Mouse (Mus musculus) heart, postnatal 36 days (tissue): ENCODE data around the gene Defb22. TPM values are rescaled to one million over a fixed set of nuclear protein-coding genes. Genes with fewer than 3 reads are reported as not detected.

Experiments used
- DNase-seq, 2 experiments: peaks; one replicate each; pipeline ENCODE4 v3.0.0; 2021 to 2022
- intact Hi-C: fragments of 180-260 bp; cut with DNase I; formaldehyde crosslinking; loops from one replicate; pipeline ENCODE4 v1.15.1; 2025
- total RNA-seq, 2 experiments: library from RNA; stranded (reverse); gene quantifications; 2 replicates each; pipeline ENCODE4 v1.2.3; 2021

Defb22 gene
- total RNA-seq, 2 experiments from 2014 or later: not detected

DNA sequence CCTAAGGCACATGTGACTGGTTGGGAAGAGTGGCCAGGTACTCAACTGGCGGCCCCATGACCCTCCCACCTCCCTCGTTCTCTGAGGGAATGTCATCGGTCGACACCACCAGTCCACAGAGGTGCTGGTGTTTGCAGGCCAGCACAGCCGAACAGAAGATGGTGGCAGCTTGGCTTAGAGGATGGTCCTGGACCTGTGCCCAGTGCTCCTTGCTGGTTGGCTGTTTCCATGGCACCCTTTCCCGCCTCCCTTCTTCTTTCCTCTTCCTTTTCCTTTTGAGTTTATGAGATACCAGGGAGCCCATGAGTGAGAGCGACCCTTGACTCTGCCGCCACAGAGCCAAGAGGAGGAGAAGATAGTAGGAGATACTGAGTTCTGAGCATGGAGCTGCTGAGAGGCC lies 46.7 kb downstream of the Defb22 start:
- no peak for DNase-seq
- intact Hi-C loops: no loop called here

DNA sequence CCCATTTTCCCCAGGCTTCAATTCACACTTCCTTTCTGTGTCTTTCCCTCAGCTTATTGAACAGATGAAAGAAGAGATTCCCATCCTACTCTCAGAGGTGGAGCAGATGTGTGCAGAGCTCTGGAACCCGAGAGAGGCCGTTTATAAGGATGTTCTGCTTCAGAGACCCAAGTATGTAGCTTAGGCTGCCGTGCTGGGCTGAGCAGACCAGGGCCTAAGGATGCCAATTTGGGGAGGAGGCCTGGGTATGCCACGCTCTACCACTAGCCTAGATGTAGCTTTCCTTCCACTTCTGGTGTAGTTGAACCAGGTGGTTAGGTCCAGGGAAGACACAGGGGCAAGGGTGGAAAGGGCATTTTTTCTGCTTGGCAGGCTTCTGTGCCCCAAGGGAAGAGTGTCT lies 47.6 kb downstream of the Defb22 start:
- intact Hi-C loops: no loop called here
- DNase-seq: no peak

DNA sequence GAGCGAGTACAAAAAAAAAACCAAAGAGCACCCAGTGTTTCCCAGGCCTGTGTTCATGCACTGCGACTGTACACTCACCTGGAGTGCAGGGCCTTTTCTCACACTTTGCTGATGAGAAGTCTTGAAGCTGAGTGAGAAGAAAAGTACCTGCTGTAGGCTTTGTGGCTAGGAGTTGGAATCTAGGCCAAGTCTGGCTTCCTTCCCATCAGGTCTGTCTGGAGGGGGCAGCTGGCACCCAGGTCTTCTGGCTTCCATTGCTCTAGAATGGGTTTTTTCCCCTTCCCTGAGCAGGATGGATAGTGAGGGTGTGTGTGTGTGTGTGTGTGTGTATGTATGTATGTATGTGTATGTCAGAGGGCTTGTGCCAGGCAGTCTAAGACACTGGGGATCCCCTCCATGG lies 50.1 kb downstream of the Defb22 start:
- no peak for DNase-seq
- intact Hi-C loops: no loop called here

DNA sequence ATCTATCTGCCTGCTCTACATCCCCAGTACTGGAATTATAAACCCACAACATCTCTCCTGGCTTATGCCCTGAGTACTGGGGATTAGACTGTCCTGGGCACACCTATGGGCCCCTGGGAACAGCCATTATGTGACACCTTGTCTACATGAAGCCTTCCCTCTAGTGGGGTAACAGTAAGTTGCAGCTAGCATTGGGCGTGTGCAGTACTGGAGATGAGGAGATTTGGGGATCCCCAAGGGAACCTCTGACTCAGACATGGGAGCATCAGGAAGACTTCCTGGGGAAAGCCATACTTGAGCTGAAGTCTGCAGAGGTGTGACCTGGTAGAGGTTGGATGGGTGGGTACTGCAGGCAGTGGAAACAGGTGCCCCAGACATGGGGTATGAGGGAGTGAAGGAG lies 51.0 kb downstream of the Defb22 start:
- intact Hi-C loops: no loop called here
- DNase-seq: no peak

DNA sequence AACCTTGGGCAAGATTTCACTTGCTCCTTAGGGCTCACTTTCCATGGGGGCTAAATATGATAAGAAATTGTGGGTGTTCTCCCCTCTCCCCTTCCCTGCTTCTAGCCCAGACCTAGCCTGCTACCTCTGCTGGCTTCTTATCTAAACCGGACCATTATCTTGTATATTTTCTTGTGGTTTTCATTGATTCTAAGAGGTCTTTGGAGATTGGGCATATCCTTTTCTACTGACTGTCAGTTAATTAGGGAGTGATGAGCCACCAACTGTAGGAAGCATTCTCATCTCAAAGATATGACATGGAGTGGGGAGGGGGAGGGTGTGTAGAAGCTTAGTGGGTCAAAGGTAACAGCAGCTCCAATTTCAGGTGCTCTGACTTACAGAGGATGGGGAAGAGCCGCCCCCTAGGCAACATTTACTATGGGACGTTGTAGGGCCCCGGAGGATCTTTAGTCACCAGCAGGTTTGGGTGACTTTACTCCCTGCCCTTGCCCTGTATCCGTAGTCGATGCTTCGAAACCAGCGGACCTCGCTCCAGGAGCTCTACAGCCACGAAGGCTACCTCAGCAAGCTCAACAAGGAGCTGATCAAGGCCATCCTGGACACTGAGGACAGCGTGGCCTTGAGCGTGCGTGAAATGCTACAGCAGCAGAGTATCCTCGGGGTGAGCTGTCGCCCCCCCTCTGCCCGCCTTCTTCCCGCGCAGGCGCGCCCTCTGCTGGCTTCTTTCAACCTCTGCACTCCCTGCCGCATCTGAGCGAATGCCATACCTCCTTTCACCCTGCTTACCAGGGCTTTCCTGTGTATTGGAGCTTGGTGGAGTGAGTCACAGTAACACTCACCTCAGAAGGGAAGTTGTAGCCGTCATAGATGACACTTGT lies 52.7 kb downstream of the Defb22 start:
- intact Hi-C loops: loop anchor here (1.0 to 2.0 kb wide), 3 partner anchors 22 to 72 kb away; partner anchors contain the start of genes 6820408C15Rik and Zcchc3
- DNase-seq: peak; percentile 84 to 89

DNA sequence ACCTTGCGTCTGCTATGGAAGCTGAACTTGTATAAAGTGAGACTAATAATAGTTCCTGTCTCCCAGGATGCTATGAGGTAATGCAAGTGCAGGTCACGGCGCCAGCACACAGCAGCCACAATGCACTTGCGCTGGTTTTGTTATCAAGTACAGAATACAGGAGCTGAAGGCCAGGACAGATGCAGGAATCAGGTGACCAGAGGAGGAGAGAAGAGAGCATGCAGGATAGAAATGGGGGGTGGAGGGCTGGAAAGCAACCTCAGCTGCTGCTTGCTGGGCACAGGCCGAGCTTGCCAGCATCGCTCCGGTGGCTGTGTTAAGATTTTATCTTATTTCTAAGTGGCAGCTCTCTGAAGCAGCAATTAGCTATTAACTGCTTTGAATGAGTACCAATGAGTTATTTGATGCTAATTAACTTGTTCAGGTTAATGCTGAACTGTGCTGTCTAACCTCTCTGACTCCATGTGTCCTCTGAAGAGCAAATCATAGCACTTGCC lies 53.5 kb downstream of the Defb22 start:
- peak in 1 of 2 experiments; percentile 15 for DNase-seq
- intact Hi-C loops: loop anchor here (2.0 kb wide), 2 partner anchors 22 to 72 kb away; partner anchors contain the start of genes 6820408C15Rik and Zcchc3

Other genes starting within 250 kb of the Defb22 start
- gene Tbc1d20, start 196.3 kb downstream of the Defb22 start, total RNA-seq: 10 to 100 TPM; 43.1 to 48.7 TPM
- gene Rbck1, start 157.5 kb downstream of the Defb22 start, total RNA-seq: 10 to 100 TPM; 44.2 to 51.4 TPM
- 1 to 10 TPM; 3.6 to 3.8 TPM for gene Trib3, start 146.1 kb downstream of the Defb22 start, total RNA-seq
- gene Nrsn2, start 113.5 kb downstream of the Defb22 start, total RNA-seq: not detected
- 10 to 100 TPM in 1 of 2 experiments, 1 to 10 TPM in 1; 8.2 to 13.8 TPM for gene Sox12, start 92.1 kb downstream of the Defb22 start, total RNA-seq
- gene Zcchc3, start 75.1 kb downstream of the Defb22 start, total RNA-seq: 10 to 100 TPM in 1 of 2 experiments, 1 to 10 TPM in 1; 8.0 to 10.0 TPM
- gene 6820408C15Rik, start 74.6 kb downstream of the Defb22 start, total RNA-seq: 1 to 10 TPM; 2.0 to 2.1 TPM
- not detected for gene Defb23, start 25.5 kb downstream of the Defb22 start, total RNA-seq
- not detected for gene Defb20, start 13.1 kb downstream of the Defb22 start, total RNA-seq
- gene Defb26, start 21.6 kb upstream of the Defb22 start, total RNA-seq: not detected
- not detected for gene Defb28, start 28.1 kb upstream of the Defb22 start, total RNA-seq
- not detected for gene Defb29, start 50.0 kb upstream of the Defb22 start, total RNA-seq
- not detected for gene Gm17416, start 79.2 kb upstream of the Defb22 start, total RNA-seq
- gene Defb21, start 82.6 kb upstream of the Defb22 start, total RNA-seq: not detected
- not detected for gene Defb19, start 90.2 kb upstream of the Defb22 start, total RNA-seq
- not detected for gene Defb45, start 109.3 kb upstream of the Defb22 start, total RNA-seq
- gene Defb36, start 114.2 kb upstream of the Defb22 start, total RNA-seq: not detected
- gene Defb25, start 132.9 kb upstream of the Defb22 start, total RNA-seq: not detected
- 1 to 10 TPM; 6.5 to 7.8 TPM for gene Rem1, start 136.8 kb upstream of the Defb22 start, total RNA-seq
- 10 to 100 TPM; 33.1 to 41.2 TPM for gene H13, start 179.3 kb upstream of the Defb22 start, total RNA-seq
- gene Mcts2, start 196.9 kb upstream of the Defb22 start, total RNA-seq: 10 to 100 TPM; 16.2 to 16.5 TPM
- 10 to 100 TPM; 50.9 to 53.7 TPM for gene Id1, start 246.1 kb upstream of the Defb22 start, total RNA-seq